Mouse (Mus musculus) heart, postnatal 10 days (tissue): Measurements from ENCODE around the gene Ankib1. TPM values are rescaled to one million over a fixed set of nuclear protein-coding genes. Genes with fewer than 3 reads are reported as not detected.
"Not testable (repeated sequence)": the region's sequence is repeated elsewhere in the genome, so short reads cannot be mapped to it uniquely, and the experiment has no call there.

ENCODE experiments used
- DNase-seq, 2 experiments: peaks; one replicate each; pipeline ENCODE4 v3.0.0; 2021
- intact Hi-C: fragments of 180-260 bp; cut with DNase I; formaldehyde crosslinking; loops from one replicate; pipeline ENCODE4 v1.15.1; 2025
- total RNA-seq, 2 experiments: library from RNA; stranded (reverse); gene quantifications; 2 replicates each; pipeline ENCODE4 v1.2.3; 2021

Ankib1 gene
- 10 to 100 TPM; 28.7 to 29.8 TPM for total RNA-seq

DNA sequence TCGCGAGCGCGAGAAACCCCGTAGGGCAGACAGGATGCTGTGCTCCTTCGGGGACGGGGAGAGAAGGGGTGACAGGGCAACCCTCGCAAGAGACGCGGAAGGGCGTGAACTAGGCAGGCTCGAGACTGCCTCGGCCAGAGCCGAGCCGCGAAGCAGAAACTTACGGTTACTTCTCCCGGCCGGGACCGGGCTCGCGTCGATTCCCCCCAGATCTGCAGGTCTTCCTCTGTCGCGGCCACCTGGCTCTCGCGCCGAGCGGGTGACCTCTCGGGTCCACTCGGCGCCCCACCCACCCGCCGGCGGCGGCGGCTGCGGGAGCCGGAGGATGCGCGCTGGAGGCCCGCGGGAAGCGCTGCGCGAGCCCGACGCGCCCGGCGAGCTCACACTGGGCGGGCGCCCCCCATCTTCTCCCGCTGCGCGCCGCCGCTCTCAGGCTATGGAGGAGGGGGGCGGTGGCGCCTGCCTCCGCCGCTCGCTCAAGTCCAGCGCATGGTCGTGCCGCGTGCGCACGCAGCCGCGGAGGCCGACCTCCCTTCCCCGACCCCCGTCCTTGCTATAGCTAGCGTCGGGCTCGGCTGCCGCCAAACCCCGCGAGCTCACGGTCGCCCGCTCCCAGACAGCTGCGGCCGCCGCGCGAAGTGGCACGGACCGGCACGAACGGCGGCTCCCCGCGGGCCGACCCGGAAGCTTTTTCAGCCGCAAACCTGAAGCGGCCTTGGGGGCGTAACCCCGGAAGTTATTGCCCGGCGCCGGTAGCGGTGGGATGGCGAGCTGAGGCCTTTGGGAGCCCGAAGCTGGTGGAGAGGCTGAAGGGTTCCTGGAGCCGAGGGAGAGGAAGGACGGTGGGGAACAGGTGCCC is at the start of gene Ankib1, which contains the start of gene Krit1:
Gene Ankib1 (minus strand): TSS at position 493 of the 859 bp plus-strand sequence.
Gene Krit1 (plus strand): TSS at position 752 of the 859 bp plus-strand sequence.
- peak; percentile 93 to 94 for DNase-seq
- intact Hi-C loops: loop anchor here (2.0 to 5.0 kb wide), 2 partner anchors 70 to 156 kb away; no protein-coding TSS in a partner anchor

DNA sequence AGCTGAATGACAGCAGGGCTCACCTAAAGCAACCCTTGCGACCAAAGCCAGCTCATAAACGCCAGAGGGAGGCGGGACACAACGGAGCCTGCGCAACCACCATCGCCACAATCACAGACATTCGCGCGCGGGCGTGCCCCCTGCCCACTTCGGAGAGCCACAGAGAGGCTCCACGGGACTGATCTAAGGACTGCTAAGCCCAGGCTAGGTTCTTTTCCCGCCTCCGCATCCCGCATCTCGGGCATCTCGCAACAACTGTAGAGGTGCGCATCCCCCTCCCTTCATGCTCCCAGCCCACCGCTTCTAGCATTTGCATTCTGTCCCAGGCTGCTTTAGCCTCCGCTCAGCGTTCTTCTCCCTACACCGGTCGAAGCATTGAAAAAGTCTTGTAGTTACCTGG is 42.3 kb upstream of the Ankib1 start, which contains the start of gene Lrrd1:
Gene Lrrd1 (plus strand): TSS at position 148 of the 400 bp plus-strand sequence.
- peak; percentile 8 to 23 for DNase-seq
- intact Hi-C loops: no loop called here

GRCm38 (mm10) chr5:3834107-3834506 is 31.4 kb upstream of the Ankib1 start:
- intact Hi-C loops: no loop called here

GRCm38 (mm10) chr5:3808472-3808871 is 5.7 kb upstream of the Ankib1 start:
- intact Hi-C loops: no loop called here
- no peak for DNase-seq

More at GRCm38 (mm10) chr5:3834107-3834506, 31.4 kb upstream of the Ankib1 start:
- no peak for DNase-seq

GRCm38 (mm10) chr5:3803292-3804165 is 804 bp upstream of the Ankib1 start:
- no peak for DNase-seq

DNA sequence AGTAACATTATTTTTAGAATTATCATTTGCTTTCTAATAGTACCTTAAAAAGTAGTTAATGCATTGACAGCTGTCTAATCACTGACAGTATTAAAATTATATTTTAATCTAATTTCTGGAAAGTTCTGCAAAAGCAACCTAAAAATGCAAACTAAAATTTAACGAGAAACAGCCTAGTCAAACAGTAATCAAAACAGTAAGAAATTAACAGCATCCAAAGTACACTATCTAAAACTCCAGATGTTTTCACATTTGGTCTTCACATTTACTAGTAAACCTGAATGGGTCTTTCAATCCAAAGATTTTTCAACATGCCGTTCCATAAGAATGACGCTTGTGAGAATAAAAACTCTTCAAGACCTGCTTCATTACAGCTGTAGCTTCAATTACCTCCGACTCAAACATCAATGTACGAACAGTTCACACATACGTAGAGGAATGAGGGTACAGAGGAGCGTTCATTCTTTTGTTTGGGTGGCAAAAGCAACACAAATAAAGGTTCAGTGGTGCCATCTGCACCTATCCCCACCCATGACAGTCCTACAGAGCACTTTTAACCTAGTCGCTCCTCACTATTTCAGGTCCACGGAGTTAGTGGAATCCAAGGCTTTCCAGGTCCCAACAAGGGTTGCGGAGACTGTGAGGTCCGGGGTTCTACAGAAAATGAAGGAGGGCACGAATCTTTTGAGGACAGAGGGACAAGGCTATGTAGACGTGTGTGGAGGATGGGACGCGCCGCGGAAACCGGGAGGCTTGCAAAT is 873 bp downstream of the Ankib1 start:
- intact Hi-C loops: loop anchor here (2.0 to 5.0 kb wide), 2 partner anchors 70 to 155 kb away; no protein-coding TSS in a partner anchor
- DNase-seq: no peak

More at GRCm38 (mm10) chr5:3803292-3804165, 804 bp upstream of the Ankib1 start:
- intact Hi-C loops: loop anchor here (2.0 to 5.0 kb wide), 2 partner anchors 71 to 157 kb away; no protein-coding TSS in a partner anchor

DNA sequence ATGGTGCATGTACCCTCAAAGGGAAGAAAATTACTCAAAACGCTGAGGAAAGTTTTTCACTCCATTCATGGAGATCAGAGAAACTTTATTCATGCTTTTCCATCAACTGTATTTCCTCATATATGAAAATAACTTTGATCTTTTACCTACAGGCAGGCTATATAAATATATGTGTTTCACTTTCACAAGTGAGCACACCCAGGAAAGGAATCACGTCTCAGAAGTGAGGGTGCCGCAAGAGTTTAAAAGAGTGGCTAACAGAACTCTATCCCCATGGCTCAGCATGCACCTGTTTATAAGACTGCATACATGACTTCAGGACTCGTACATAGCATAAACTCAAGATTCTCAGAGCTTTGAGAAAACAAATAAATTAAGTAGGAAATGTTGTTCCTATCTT is 1.8 kb downstream of the Ankib1 start:
- DNase-seq: no peak
- intact Hi-C loops: loop anchor here (5.0 kb wide), 1 partner anchor 69 kb away; no protein-coding TSS in a partner anchor

DNA sequence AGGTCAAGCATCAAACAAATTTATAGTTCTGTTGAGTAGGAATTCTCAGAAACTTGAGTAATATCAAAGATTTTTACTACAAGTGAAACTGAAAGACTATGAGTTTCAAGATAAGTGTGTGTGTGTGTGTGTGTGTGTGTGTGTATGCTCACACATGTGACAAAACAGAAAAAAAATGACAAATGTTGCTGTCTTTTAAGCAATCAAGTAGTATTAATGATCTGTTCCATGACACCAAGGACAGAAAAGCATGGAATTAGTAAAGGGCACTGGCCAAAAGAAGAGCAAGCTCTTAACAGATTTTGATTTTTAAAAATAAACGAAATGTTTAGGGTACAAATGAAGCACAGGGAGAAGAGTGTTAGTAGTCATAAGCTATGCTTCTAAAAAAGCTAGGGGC is 2.7 kb downstream of the Ankib1 start:
- intact Hi-C loops: loop anchor here (5.0 kb wide), 1 partner anchor 68 kb away; no protein-coding TSS in a partner anchor

DNA sequence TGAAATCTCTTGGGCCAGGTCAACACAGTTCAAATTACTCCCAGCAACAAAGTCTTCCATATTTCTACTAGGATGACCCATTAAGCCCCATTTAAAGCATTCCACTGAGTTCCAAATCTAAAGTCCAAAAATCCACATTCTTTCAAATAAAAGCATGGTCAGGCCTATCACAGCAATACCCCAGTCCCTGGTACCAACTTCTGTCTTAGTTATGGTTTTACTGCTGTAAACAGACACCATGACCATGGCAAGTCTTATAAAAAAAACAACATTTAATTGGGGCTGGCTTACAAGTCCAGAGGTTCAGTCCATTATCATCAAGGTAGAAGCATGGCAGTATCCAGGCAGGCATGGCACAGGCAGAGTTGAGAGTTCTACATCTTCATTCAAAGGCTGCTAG is 4.1 kb downstream of the Ankib1 start:
- DNase-seq, intact Hi-C loops: not testable (repeated sequence)

More for the DNA sequence above, 2.7 kb downstream of the Ankib1 start:
- no peak for DNase-seq

DNA sequence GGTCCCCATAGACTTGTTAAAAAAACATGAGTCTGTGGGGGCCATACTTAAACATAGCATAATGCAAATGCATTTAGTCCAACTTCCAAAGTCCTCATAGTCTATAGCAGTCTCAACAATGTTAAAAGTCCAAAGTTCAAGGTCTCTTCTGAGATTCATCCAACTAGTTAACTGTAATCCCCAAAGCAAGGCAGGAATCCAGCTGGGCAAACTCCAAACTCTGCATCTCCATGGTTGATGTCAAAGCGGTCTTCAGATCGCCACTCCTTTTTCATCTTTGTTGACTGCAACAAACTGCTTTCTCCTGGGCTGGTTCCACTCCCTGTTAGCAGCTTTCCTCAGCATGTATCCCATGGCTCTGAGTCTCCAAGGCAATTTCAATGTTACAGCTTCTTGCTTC is 5.6 kb downstream of the Ankib1 start:
- DNase-seq, intact Hi-C loops: not testable (repeated sequence)

- intact Hi-C loops: no loop called here
- no peak for DNase-seq
Observed at GRCm38 (mm10) chr5:3791048-3791447, 11.7 kb downstream of the Ankib1 start.

DNA sequence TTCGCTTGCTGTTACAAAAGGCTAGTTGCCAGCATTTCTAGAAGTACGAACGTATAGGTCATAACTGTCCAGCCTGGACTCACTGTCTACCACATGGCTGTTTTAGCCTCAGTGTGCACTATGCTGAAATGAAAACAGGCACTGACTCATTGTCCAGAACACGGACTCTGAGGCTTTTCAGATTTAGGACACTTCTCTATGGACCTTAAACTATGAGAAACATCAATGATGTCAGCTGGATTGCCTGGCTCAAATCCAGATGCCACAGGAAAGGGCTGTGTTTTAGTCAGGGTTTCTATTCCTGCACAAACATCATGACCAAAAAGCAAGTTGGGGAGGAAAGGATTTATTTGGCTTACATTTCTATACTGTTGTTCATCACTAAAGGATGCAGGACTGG is 15.2 kb downstream of the Ankib1 start:
- intact Hi-C loops: no loop called here
- peak; percentile 17 to 24 for DNase-seq

DNA sequence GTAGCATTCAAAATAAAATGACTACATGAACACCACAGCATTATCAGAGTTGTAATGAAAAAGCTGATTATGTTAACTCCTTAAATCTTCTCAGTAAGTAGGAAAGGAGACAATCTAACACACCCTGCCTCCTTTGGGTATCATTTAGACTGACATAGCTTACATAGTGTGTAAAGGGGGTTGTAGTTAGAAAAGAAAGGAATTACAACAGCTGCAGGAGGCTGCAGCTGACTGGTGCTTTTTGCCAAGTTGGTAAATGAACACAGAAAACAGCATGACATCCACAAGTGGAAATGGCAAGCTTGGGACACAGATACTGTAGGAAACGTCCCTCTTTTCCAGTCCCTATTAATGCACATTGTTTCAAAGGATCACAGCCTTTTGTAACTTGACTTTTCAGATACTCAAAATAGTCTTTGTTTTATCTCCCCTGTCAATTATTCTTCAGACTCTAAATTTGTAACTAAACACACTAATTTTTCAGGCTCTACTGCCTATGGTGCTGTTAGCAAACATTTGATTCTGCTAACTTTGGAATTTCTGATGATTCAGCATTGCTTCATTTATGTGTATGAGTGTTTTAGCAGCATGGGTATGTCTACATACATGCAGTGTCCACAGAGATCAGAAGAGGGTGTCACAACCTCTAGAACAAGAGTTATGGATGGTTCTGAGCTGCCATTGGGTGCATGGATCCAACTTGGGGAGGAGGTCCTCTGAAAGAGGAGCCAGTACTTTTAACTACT is 17.8 kb downstream of the Ankib1 start:
- no peak for DNase-seq
- intact Hi-C loops: no loop called here

DNA sequence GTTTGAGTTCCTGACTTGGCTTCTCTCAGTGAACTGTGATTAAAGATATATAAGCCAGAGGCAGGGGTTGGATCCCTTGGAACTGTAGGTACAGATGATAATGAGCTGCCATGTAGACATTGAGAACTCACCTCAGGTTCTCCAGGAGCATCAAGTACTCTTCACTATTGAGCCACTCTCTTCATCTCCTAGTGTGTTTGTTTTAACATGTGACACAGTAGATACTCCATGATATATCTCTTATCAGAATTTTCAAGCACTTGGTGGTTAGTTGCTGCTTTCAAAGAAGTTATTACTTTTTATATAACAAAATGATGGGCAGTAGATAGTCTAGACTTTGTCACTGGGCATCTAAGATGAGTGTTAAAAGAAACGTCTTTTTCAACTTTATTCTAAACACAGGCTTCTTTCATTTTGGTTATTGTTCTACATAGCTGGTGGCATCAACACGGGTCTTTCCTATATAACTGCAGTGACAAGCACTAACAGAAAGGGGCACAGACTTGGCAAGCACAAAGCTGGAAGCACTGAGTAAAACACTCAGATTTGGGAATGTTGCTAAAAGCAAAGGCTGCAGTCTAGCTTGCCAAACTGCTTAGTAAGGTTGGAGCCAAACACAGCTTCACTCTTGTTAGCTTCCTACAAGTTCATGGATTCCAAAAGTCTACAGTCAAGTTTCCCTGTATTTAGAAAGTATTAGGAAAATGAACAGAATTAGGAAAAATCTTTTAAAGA is 18.6 kb downstream of the Ankib1 start:
- no peak for DNase-seq
- intact Hi-C loops: no loop called here

GRCm38 (mm10) chr5:3782670-3783069 is 20.1 kb downstream of the Ankib1 start:
- DNase-seq: no peak
- intact Hi-C loops: no loop called here

DNA sequence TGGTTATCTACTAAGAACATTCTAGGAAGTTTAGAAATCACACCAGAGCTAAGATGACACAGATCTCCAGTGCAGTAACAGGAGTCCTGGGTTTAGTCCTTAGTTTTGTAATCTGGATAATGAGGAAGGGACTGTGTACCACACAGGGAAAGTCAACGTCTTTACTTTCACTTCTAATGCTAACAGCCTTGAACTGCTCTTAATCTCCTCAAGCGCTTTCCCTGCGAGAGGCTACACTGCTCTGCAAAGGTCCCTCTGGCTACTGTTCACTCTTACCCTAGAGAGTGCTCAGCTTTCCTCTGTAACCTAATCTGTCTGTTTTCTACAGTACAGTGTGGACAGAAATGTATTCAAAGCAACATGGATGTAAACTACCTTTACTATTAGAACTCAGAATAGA is 30.7 kb downstream of the Ankib1 start:
- intact Hi-C loops: loop anchor here (2.0 kb wide), 1 partner anchor 13 kb away; no protein-coding TSS in a partner anchor
- no peak for DNase-seq

- DNase-seq: no peak
- intact Hi-C loops: no loop called here
Observed at GRCm38 (mm10) chr5:3771512-3771911, 31.2 kb downstream of the Ankib1 start.

GRCm38 (mm10) chr5:3750536-3750935 is 52.2 kb downstream of the Ankib1 start:
- DNase-seq: peak; percentile 31 to 44

More at GRCm38 (mm10) chr5:3750536-3750935, 52.2 kb downstream of the Ankib1 start:
- intact Hi-C loops: not testable (repeated sequence)
